Mouse (Mus musculus) liver, adult 2 months (tissue): ENCODE data around the gene Clstn1. TPM values are rescaled to one million over a fixed set of nuclear protein-coding genes. Genes with fewer than 3 reads are reported as not detected.
A peak's percentile ranks its signal among the peaks of the same experiment; 100 is the strongest.

Experiments
- DNase-seq: peaks from one replicate; pipeline ENCODE4 v3.0.0-alpha.2; 2011; ENCODE audit warnings: low read depth, low spot score; ENCODE audit errors: extremely low read depth
- H3K27ac ChIP-seq: fragments of 200-500 bp; replicated peaks from 2 replicates; pipeline ENCODE4 v1.5.1; 2012; ENCODE audit warnings: low read depth, mild to moderate bottlenecking, control low read depth, inconsistent platforms, low read length; ENCODE audit not compliant: insufficient read depth
- H3K27me3 ChIP-seq: fragments of 200-500 bp; 2 replicates; pipeline ENCODE4 v1.6.1; 2012; ENCODE audit warnings: mild to moderate bottlenecking, moderate library complexity, low read length, inconsistent platforms; ENCODE audit not compliant: control insufficient read depth, insufficient read depth
- H3K36me3 ChIP-seq: fragments of 200-500 bp; 2 replicates; pipeline ENCODE4 v1.6.1; 2012; ENCODE audit warnings: low read length, inconsistent platforms; ENCODE audit not compliant: control insufficient read depth, insufficient read depth
- H3K4me1 ChIP-seq: fragments of 200-500 bp; 2 replicates; pipeline ENCODE4 v1.6.1; 2011; ENCODE audit warnings: low read length; ENCODE audit not compliant: control insufficient read depth, insufficient read depth
- H3K4me3 ChIP-seq: fragments of 200-500 bp; 2 replicates; pipeline ENCODE4 v1.5.1; 2011; ENCODE audit warnings: low read depth, mild to moderate bottlenecking, control low read depth, low read length, moderate library complexity; ENCODE audit not compliant: insufficient read depth
- H3K79me2 ChIP-seq: fragments of 200-500 bp; 2 replicates; pipeline ENCODE4 v1.6.1; 2012; ENCODE audit warnings: inconsistent platforms, mild to moderate bottlenecking, low read length, moderate library complexity; ENCODE audit not compliant: control insufficient read depth, insufficient read depth
- H3K9ac ChIP-seq: fragments of 200-500 bp; 2 replicates; pipeline ENCODE4 v1.6.1; 2012; ENCODE audit warnings: low read depth, mild to moderate bottlenecking, control low read depth, inconsistent platforms, low read length
- CTCF ChIP-seq: fragments of 200-500 bp; IDR thresholded peaks from 2 replicates; pipeline ENCODE4 v1.5.1; 2011; ENCODE audit warnings: low read depth, low read length, control low read depth
- POLR2A ChIP-seq: fragments of 200-500 bp; IDR thresholded peaks from 2 replicates; pipeline ENCODE4 v1.6.1; 2011; ENCODE audit warnings: low read length, control low read depth; ENCODE audit not compliant: insufficient read depth; ENCODE audit errors: extremely low read depth
- WGBS: fragments of 180-500 bp; shearing (Covaris S2); methylation state at CpG from one replicate; pipeline ENCODE4 v1.1.7; 2018; 5-methylcytosine and 5-hydroxymethylcytosine counted together
- polyA plus RNA-seq: library from polyadenylated mRNA; depleted of rRNA; stranded (reverse); fragments of >200 nt; gene quantifications from 2 replicates; pipeline ENCODE4 v1.2.3, GENCODE M21; 2012
- total RNA-seq: library from RNA; depleted of rRNA; stranded (reverse); fragments of >200 nt; gene quantifications from 2 replicates; pipeline ENCODE4 v1.2.3, GENCODE M21; 2014

Gene Clstn1
- total and polyA plus RNA-seq, 2 experiments: 1.5 to 2.3 TPM

GRCm38 (mm10) chr4:149665016-149665691 is 78.9 kb downstream of the Clstn1 start:
- no peak overlapping the region for H3K27ac ChIP-seq
- H3K27me3 ChIP-seq: no peaks in the 10 kb centered on the region
- DNase-seq: no peak
- no peaks in the 10 kb centered on the region for H3K79me2 ChIP-seq
- H3K9ac ChIP-seq: no peak overlapping the region
- H3K4me1 ChIP-seq: no peaks in the 10 kb centered on the region
- 70% methylated on average over 6 of the region's 6 CpGs for WGBS
- no peak for TF ChIP-seq CTCF
- no peak overlapping the region for H3K4me3 ChIP-seq
- H3K36me3 ChIP-seq: no peaks in the 10 kb centered on the region

- no peak for DNase-seq
- H3K27me3 ChIP-seq: no peaks in the 10 kb centered on the region
- no peak overlapping the region for H3K27ac ChIP-seq
- H3K36me3 ChIP-seq: no peaks in the 10 kb centered on the region
- no peak overlapping the region for H3K9ac ChIP-seq
- H3K4me3 ChIP-seq: no peak overlapping the region
- WGBS: 81% methylated on average over 6 of the region's 6 CpGs
- H3K4me1 ChIP-seq: no peaks in the 10 kb centered on the region
- TF ChIP-seq POLR2A: no peak
- no peak for TF ChIP-seq CTCF
- H3K79me2 ChIP-seq: no peaks in the 10 kb centered on the region
Observed at GRCm38 (mm10) chr4:149665692-149666090, 79.4 kb downstream of the Clstn1 start.

GRCm38 (mm10) chr4:149671175-149671574 is 84.9 kb downstream of the Clstn1 start:
- Histone ChIP-seq H3K9ac (no peak overlapping the region), H3K36me3 (no peaks in the 10 kb centered on the region), H3K27me3 (peaks cover 5% of the 10 kb centered on the region), H3K4me1 (no peaks in the 10 kb centered on the region), H3K27ac (no peak overlapping the region), H3K79me2 (no peaks in the 10 kb centered on the region), H3K4me3 (no peak overlapping the region)
- TF ChIP-seq CTCF (no peak), POLR2A (no peak)
- WGBS: 95% methylated on average over 6 of the region's 6 CpGs
- no peak for DNase-seq

GRCm38 (mm10) chr4:149672747-149673146 is 86.5 kb downstream of the Clstn1 start:
- H3K36me3 ChIP-seq: no peaks in the 10 kb centered on the region
- DNase-seq: no peak
- H3K4me3 ChIP-seq: no peak overlapping the region
- no peak overlapping the region for H3K9ac ChIP-seq
- H3K27ac ChIP-seq: no peak overlapping the region
- WGBS: 94% methylated on average over 5 of the region's 5 CpGs
- H3K79me2 ChIP-seq: no peaks in the 10 kb centered on the region
- H3K4me1 ChIP-seq: no peaks in the 10 kb centered on the region
- TF ChIP-seq CTCF (no peak), POLR2A (no peak)
- H3K27me3 ChIP-seq: peaks cover 5% of the 10 kb centered on the region

- no peak for DNase-seq
- no peaks in the 10 kb centered on the region for H3K4me1 ChIP-seq
- no peak overlapping the region for H3K4me3 ChIP-seq
- H3K27ac ChIP-seq: no peak overlapping the region
- no peak for TF ChIP-seq CTCF
- H3K36me3 ChIP-seq: no peaks in the 10 kb centered on the region
- peaks cover 5% of the 10 kb centered on the region for H3K27me3 ChIP-seq
- H3K9ac ChIP-seq: no peak overlapping the region
- WGBS: 23% methylated on average over 8 of the region's 8 CpGs
- H3K79me2 ChIP-seq: no peaks in the 10 kb centered on the region
Observed at GRCm38 (mm10) chr4:149674814-149675377, 88.6 kb downstream of the Clstn1 start.

GRCm38 (mm10) chr4:149675378-149676261 is 89.4 kb downstream of the Clstn1 start:
- Histone ChIP-seq H3K9ac (no peak overlapping the region), H3K27ac (no peak overlapping the region), H3K36me3 (no peaks in the 10 kb centered on the region), H3K4me3 (peak overlapping the region; percentile 36; the same call in 1 of the 2 replicates), H3K79me2 (no peaks in the 10 kb centered on the region), H3K4me1 (no peaks in the 10 kb centered on the region), H3K27me3 (peaks cover 5% of the 10 kb centered on the region)
- no peak for DNase-seq
- WGBS: 6% methylated on average over 57 of the region's 60 CpGs
- TF ChIP-seq CTCF (no peak), POLR2A (no peak)
